Mouse (Mus musculus) right cerebral cortex, postnatal 10 days (tissue): ENCODE measurements around the gene Arhgef7.
A peak's percentile ranks its signal among the peaks of the same experiment; 100 is the strongest.

Experiments used
- DNase-seq, 2 experiments: peaks; one replicate each; pipeline ENCODE4 v3.0.0; 2021; ENCODE audit warnings: low spot score in 2 of 2

Arhgef7 gene

GRCm38 (mm10) chr8:11727651-11728481 lies at the start of gene Arhgef7:
Arhgef7 (plus strand) TSS chr8:11727721.
- peak; percentile 88 to 93 for DNase-seq

- DNase-seq: no peak
Measured at GRCm38 (mm10) chr8:11684558-11684957, 43.0 kb upstream of the Arhgef7 start.

DNA sequence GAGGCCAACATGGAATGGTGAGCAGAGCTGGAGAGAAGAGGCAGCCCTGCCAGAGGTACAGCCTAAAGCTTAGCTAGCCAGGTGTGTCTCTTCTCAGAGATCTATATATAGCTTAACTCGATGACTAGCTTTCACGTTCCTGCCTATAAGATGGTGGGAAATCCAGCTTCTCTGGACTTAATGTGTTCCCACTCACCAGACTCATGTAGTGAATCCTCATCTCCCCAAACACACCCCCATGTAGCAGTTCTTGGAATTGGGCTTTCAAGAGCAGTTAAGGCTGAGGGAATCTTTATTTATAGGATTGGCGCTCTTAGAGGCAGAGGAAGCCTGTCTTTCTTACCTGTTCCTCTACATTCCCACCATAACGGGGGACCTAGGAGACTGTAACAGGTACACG lies 40.3 kb upstream of the Arhgef7 start:
- DNase-seq: no peak

DNA sequence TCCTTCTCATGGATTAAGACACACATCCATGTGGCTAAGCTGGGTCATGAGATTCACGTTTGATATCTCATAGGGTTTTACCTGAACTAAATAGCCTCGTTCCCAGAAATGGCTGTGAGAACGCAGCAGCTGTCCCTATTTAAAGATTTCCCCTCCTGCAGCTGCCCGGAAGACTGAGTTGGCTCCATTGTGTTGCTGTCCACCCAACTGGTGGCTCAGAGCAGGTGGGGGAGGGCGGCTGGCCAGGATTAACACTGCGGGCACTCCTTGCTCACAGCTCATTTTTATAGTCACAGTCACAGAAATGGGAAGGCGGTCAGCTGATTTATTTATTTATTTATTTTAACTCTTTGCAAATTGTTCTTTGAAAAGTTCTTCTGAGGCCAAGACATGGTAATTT lies 37.6 kb upstream of the Arhgef7 start:
- no peak for DNase-seq

- DNase-seq: no peak
Measured at GRCm38 (mm10) chr8:11691284-11691683, 36.2 kb upstream of the Arhgef7 start.

- no peak for DNase-seq
Measured at GRCm38 (mm10) chr8:11691761-11692160, 35.8 kb upstream of the Arhgef7 start.

DNA sequence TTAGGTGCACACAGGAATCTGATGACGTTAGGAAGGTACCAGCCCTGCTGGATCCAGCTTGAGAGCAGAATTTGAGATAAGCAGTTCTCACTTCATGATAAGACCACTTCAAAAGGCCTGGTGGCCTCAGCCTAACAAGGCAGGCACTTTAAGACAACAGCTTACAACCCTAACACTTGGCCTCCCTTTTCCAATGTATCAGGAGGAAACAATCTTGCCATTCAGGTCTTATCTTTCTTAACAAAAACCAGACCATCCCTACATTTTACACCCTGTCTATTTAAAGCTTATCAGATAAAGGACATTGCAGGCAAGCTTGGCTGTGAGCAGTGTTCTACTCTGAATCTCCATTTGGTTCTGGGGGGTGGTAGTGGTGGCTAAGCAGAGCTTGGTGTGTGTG lies 35.1 kb upstream of the Arhgef7 start:
- DNase-seq: no peak

DNA sequence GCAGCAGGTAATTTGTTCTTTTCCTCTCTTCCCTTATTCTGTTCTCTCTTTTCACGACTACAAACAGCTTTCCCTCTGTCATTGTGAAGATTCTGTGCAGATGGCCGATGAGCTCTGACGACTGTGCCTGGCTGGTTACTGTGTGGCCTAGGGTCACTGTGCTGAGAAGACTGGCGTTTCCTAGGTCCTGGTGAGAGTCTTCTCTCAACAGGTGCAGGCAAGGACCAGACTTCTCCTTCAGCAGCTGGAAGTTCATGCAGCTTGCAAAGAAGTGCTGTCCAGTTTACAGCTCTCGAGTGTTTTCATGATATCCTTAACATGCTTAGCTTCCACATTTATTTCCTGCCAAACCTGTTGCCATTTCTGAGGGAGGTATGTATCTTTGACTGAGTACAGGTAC lies 33.5 kb upstream of the Arhgef7 start:
- no peak for DNase-seq

DNA sequence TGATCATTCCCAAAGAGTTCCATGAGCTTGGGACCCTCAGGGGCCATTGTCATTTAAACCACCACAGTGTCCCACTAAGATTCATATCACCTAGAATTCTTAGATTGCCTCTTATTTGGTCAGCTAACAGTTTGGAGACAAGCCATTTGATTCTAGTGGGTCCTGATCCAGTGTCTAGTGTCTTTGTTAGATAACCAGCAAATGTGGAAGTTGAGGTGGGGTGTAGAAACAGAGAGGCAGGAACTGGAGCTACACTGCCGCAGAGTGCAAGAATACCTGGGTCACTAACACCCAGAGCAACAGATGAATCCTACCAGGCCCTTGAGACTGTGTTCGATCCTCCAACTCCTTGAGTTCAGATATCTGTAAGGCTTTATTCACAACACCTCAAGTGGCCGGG lies 31.3 kb upstream of the Arhgef7 start:
- no peak for DNase-seq

DNA sequence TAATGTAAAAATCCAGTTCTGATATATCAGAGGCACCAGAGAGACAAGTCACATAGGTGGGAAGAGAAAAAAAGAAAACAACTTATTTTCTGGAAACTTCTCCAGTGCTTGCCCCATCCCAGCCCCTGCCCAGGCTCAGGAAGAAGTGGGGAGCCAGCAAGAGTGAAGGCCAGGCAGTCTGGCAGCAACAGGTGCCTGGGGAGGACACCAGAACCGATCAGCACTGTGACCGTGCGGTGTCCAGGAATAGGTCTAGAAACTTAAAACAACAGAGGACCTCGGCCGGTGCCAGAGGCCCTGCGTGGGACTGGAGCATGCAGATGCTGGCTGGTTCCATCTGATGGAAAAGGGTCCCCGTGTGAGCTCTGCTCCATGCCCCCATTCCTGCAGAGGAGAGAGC lies 30.1 kb upstream of the Arhgef7 start:
- DNase-seq: no peak

DNA sequence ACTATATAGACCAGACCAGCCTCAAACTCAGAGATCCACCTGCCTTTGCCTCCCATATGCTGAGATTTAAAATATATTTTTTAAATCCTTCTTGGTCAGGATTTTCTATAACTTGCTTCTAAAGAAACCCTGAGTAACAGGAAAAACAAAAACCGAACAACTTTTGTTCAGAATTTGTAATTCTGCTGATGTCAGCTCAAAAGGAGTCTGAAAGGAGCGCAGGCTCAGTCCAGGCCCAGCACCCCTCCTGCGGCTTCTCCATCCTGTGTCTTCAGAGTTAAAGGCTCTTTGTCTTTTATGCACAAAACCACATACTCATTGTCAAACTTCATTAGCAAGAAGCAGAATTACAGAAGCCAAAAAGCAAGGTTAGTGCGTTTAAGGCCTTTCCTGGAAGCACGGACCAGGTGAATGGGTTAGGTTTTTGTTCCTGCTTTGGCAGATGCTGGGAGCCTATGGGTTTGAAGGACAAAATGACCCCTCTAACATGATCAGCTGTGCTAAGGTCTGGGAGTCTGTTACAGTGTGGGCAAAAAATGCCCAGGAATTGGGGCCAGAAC lies 28.0 kb upstream of the Arhgef7 start:
- DNase-seq: no peak

DNA sequence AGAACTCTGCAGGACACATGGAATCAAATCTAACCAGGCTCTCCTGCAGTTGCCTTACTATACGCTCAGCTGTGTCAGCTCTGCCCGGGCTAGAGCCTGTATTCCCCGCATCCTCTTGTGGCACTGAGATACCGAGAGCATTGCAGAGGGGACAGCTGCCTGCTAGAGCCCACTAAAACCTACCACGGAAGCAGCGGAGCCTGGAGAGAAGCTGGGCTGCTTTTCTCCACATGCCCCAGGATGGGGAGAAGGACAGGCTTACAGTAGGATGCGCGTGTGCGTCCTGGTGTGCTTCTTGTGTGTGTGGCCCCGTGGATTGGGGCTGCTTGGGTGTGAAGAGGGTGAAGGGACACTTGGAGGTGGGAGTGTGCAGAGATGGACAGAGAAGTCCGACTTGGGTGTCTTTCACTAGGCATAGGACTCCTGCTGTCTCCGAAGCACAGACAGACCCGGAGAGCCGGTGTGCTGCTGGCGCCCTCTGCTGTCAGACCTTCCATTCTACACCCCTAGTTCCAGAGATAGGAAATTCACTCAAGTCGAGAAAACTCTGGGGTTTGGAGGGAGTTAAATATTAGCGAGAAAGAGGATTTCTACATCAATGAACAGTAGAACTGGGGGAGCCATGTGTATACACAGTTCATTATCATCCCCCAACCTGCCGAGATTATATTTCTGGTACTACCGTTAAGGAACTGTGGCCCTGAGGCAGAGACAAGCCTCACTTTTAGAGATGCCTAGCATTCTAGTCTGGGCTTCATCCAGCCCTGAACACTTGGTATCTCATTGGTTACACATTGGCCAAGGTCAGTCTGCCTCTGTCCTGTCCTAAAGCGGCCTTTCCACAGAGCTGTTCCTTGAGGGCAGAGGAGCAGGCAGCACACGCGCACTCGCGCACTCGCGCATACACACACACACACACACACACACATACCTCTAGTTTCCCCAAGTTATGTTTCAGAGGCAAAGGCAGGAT lies 27.2 kb upstream of the Arhgef7 start:
- DNase-seq: peak; percentile 81 to 91

DNA sequence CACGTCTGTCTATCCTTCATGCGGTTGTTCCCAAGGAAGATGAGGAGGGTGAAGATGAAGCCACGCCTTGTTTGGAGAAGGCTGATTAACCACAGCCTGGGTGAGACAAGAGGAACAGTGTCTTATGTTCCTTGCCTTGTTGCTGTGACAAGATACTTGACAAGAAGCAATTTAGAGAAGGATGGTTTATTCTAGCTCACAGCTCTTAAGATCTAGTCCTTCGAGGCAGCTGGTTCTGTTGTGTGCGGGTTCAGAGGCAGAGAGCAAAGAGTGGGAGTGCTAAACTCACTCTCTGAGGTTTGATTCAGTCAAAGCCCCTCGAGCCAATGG lies 26.5 kb upstream of the Arhgef7 start, which contains the start of gene 1700016D06Rik:
1700016D06Rik (minus strand) TSS at position 31 of the 330 bp plus-strand sequence.
- DNase-seq: no peak

DNA sequence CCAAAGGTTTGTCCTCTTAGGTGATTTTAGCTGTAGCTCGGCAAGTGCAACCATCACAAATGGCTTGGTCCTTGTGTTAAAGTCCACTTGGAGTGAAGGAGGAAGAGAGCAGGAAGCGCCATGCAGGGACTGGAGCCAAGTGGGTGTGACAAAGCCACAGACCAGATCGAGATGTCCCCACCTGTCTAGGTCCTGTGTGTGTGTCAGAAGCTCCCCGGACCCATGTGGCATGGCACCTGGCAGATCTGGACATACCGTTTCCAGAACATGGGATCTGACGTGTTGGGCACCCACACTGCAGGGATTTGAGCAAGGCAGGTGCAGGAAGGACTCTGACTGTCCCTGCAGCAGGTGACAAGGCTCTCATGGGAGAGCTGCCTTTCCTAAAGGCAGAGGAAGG lies 26.1 kb upstream of the Arhgef7 start:
- DNase-seq: no peak

DNA sequence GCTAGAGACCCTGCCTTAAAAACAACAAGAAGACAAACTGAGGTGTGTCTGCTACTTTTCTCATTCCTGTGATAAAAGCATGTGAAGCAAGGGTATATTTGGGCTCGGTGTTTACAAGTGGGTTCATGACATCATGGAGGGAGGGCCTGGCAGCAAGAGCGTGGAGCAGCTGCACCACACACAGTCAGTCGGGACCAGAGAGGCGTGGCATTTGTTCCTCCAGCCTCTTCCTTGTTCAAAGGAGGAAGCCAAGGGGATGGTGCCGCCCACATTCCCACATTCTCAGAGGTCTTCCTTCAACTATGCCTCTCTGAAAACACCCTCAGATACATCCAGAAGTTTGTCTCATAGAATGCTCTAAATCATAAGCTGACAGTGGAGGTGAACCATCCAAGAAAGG lies 23.7 kb upstream of the Arhgef7 start:
- DNase-seq: no peak

DNA sequence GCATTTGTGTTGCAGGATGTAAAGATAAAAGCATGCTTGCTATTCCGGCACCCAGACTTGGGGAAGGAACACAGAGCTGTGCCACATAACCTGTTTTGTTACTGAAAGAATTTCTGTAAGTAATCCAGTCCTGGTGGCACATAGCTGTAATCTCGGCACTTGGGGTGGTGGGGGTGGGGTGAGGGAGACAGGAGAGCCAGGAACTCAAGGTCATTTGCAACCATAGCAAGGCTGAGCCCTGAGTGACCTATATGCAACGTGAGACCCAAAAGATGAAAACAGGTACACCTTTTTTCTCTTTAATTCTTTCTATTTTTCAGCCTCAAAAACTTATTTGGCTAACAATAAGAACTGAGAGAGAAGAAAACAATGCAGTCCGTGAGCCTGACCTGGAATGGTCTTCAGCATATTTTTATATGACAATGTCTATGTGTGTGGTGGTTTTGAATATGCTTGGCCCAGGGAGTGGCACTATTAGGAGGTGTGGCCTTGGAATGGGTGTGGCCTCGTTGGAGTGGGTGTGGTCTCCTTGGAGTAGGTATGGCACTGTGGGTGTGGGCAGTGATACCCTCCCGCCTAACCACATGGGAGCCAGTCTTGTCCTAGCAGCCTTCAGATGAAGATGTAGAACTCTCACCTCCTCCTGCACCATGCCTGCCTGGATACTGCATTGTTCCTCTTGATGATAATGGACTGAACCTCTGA lies 22.7 kb upstream of the Arhgef7 start:
- no peak for DNase-seq

GRCm38 (mm10) chr8:11705818-11706217 lies 21.7 kb upstream of the Arhgef7 start:
- peak; percentile 70 to 82 for DNase-seq

- no peak for DNase-seq
Measured at GRCm38 (mm10) chr8:11707701-11708100, 19.8 kb upstream of the Arhgef7 start.

GRCm38 (mm10) chr8:11708815-11709214 lies 18.7 kb upstream of the Arhgef7 start:
- no peak for DNase-seq

DNA sequence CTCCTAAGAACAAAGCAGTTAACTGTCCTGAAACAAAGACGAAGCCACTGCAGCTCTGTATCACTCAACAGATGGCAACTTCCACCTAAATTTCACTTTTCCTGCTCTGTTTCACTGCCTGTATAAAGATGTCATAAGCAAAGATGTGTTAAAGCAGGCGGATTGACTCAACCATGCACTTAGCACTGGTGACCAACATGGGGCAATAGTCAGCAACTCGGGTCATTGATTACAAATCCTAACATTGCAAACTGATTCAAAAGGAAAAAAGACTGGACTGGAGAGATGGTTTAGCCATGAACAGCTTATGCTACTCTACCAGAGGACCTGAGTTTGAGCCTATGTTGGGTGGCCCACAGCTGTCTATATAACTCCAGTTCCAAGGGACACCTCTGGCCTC lies 18.0 kb upstream of the Arhgef7 start:
- DNase-seq: no peak

DNA sequence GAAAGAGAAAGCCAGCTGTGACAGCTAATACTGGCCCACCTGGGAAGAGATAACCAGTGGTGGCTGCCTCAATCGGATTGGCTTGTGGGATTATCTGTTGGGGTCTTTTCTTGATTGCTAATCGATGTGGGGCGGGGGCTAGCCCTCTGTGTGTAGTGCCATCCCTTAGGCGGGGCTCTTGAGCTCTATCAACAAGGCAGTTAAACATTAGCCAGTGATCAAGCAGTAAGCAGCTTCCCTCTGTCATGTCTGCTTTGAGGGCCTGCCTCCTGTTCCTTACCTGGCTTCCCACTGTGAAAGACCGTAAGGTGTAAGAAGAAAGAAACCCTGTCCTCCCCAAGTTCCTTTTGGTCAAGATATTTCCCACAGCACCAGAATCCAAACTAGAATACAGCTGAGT lies 17.1 kb upstream of the Arhgef7 start:
- DNase-seq: no peak

GRCm38 (mm10) chr8:11712244-11712643 lies 15.3 kb upstream of the Arhgef7 start:
- no peak for DNase-seq
